Mouse (Mus musculus): ENCODE measurements around the gene Rap1gap2.

Gene Rap1gap2

GRCm38 (mm10) chr11:74537352-74537751 is 73.4 kb downstream of the Rap1gap2 start:
- DNase-seq (ENCODE audit: extremely low spot score), result no peak

GRCm38 (mm10) chr11:74536140-74536842 is 74.4 kb downstream of the Rap1gap2 start:
- peak; percentile 57 for DNase-seq (ENCODE audit: extremely low spot score)

- DNase-seq (ENCODE audit: extremely low spot score), result no peak
Measured at GRCm38 (mm10) chr11:74534380-74534779, 76.3 kb downstream of the Rap1gap2 start.

GRCm38 (mm10) chr11:74533050-74533449 is 77.7 kb downstream of the Rap1gap2 start:
- no peak for DNase-seq (ENCODE audit: extremely low spot score)

GRCm38 (mm10) chr11:74532401-74532800 is 78.3 kb downstream of the Rap1gap2 start:
- no peak for DNase-seq (ENCODE audit: extremely low spot score)

DNA sequence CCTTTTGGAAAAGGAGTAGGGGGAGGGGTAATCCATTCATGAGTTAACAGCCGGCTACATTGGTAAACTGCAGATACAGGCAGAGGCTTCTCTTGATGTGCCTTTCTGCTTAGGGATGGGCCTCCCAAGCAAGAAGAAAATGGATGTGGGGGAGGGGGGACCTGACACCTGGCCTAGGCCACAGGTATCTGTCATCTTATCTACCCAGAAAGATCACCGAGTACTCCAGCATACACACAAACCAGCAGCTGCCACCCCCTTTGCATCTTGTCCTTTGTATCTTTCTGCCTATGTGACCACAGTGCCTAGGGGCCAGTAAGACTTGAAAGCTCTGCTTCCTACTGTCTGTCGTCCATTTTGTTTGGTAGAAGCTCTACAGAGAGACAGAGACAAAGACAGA is 79.0 kb downstream of the Rap1gap2 start:
- DNase-seq (ENCODE audit: extremely low spot score), result no peak

GRCm38 (mm10) chr11:74529803-74530202 is 80.9 kb downstream of the Rap1gap2 start:
- no peak for DNase-seq (ENCODE audit: extremely low spot score)

DNA sequence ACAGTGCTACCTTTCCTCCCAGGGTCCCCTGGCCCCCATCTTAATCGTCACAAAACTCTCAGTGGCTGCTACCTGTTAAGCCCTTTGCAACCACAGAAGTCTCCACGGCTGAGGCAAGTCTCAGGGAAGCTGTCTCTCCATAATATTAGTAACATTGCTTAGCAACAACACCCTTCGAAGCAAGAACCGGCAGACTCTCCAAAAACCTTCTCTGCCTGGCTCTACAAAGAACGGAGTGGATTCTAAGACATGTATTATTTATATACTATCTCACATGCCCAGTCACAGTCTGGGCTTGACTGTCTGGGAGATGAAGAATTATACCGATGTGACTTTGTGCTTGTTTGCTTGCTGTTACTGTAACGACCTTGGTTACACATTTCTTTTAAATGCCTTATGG is 83.2 kb downstream of the Rap1gap2 start:
- DNase-seq (ENCODE audit: extremely low spot score), result no peak

GRCm38 (mm10) chr11:74526180-74527158 is 84.2 kb downstream of the Rap1gap2 start:
- peak; percentile 53 for DNase-seq (ENCODE audit: extremely low spot score)

- no peak for DNase-seq (ENCODE audit: extremely low spot score)
Measured at GRCm38 (mm10) chr11:74525605-74526004, 85.1 kb downstream of the Rap1gap2 start.

GRCm38 (mm10) chr11:74525205-74525604 is 85.5 kb downstream of the Rap1gap2 start:
- DNase-seq (ENCODE audit: extremely low spot score), result no peak

DNA sequence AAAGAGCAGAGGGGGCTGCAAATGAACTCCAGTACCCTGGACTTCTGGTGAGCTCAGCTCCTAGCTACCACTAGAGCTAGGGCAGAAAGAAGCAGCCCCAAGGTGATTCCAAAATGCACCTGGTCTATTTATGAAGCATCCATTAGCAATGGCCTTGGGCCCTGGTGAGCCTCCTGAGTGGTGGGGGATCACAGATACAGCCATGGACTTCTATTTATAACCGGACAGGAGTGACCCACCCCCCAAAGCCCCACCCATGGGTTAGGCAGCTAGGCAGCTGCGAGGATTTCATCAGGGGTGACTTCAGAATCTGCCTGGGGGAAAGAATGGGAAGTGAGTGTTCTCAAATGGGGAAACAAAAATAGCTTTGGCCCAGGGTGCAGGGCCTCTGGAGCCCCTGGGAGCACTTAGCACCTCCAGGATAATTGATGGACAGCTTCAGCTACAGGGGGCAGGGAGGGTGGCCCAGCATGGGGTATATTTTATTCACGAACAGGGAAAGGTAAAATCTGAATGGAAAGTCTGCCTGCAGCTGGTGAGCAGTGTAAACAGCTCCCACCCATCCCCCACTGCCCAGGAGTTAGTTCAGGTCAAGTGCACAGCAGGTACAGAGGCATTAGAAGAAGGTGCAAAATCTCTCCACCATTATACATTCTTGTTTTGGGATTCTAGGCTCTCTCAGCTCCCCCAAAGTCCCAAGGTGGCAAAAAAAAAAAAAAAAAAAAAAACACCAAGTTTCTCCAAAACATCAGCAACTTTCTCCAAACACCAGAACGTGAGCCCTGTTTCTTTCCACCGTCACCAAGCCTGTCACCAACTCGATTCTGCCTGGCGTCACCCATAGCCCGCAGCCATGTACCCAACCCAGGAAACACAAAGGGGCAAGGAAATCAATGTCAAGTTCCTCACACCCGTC is 86.4 kb downstream of the Rap1gap2 start:
- no peak for DNase-seq (ENCODE audit: extremely low spot score)

- DNase-seq (ENCODE audit: extremely low spot score), result no peak
Measured at GRCm38 (mm10) chr11:74523210-74523951, 87.3 kb downstream of the Rap1gap2 start.

GRCm38 (mm10) chr11:74522487-74523209 is 88.1 kb downstream of the Rap1gap2 start:
- DNase-seq (ENCODE audit: extremely low spot score), result peak; percentile 79

DNA sequence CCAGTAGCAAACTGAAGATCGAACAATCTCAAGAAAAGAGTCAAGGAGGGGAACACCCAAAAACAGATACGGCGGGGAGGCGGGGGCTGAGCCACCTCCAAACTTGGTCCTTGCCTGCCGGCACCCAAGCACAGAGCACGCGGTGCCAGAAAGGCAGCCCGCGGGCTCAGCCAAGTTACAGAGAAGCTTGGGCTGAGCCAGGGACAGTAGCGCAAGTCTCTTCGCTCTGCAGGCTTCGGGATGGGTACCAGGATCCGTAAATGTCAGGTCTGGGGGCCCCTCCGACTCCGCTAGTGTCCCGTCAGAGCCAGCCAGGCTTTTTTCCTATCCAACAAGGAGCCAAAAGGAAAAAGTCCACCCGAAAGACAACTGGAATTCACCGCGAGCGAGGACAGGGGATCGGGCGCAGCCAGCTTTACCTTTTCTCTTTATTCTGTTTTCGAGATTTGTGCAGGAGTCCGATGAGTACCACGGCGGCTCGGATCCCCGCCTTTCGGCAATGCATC is 88.7 kb downstream of the Rap1gap2 start:
- DNase-seq (ENCODE audit: extremely low spot score), result peak; percentile 49

DNA sequence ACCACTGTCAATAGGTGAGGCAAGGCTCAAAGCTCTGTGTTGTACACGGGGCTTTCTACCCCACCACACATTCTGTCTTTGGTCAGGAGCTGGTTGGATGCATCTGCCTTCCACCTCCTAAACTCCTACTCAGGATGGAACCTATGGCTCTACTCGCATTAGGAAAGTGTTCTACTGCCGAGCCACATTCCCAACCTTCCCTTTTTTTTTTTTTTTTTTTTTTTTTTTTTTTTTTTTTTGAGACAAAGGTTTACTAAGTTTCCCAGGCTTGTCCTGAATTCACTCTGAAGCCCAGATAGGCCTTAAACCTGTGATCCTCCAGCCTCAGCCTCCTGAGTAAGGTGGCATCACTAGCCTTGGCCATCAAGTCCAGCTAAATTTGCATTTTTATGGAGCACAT is 90.5 kb downstream of the Rap1gap2 start:
- DNase-seq (ENCODE audit: extremely low spot score), result no peak

GRCm38 (mm10) chr11:74516112-74516511 is 94.6 kb downstream of the Rap1gap2 start:
- no peak for DNase-seq (ENCODE audit: extremely low spot score)

DNA sequence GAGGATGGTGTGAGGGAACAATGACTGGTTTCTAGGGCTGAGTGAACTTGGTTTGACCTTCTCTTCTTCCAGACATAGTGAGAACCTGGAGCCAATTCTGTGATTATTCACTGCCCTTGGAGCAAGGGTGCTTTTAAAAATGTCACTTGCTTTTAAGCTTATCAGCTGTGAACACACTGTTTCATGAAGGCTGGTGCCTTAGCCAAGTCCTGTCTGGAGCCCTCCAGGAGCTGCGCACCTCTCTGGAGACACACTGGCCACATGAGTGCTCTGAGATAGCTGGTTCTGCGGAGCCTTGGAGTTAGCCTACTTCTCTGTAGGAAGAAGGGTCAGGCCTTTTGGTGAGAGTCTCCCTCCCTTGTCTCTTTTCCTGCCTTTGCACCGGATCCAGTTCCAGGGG is 95.7 kb downstream of the Rap1gap2 start:
- DNase-seq (ENCODE audit: extremely low spot score), result no peak

- no peak for DNase-seq (ENCODE audit: extremely low spot score)
Measured at GRCm38 (mm10) chr11:74512595-74512994, 98.1 kb downstream of the Rap1gap2 start.

DNA sequence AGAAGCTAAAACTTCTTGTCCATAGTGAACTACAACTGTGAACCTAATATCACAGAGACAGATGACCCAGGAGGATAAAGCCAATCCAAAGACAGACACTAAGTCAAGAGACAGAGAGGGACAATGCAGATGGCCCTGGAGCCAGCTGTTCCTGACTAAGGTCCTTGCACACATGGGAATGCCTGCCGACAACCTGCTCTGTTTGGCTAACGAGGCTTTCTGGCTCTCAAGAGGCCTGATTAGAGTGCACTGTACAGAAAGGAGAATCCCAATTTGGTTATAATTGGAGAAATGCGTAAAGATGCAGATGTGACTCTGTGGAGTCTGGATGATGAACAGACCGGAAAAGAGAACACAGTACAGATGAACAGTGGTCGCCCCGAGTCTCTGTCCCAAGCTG is 104.4 kb downstream of the Rap1gap2 start:
- DNase-seq (ENCODE audit: extremely low spot score), result no peak
